Mouse (Mus musculus): ENCODE data around the gene Slc15a4.
A peak's percentile ranks its signal among the peaks of the same experiment; 100 is the strongest.

Slc15a4 gene

GRCm38 (mm10) chr5:127620371-127620770 is 12.3 kb downstream of the Slc15a4 start:
- no peak for DNase-seq (ENCODE audit: low read depth, low spot score)

- DNase-seq (ENCODE audit: low read depth, low spot score), result no peak
Observed at GRCm38 (mm10) chr5:127618834-127619233, 13.9 kb downstream of the Slc15a4 start.

GRCm38 (mm10) chr5:127616884-127617635 is 15.6 kb downstream of the Slc15a4 start:
- peak; percentile 91 for DNase-seq (ENCODE audit: low read depth, low spot score)

- no peak for DNase-seq (ENCODE audit: low read depth, low spot score)
Observed at GRCm38 (mm10) chr5:127616151-127616550, 16.5 kb downstream of the Slc15a4 start.

GRCm38 (mm10) chr5:127615459-127615858 is 17.2 kb downstream of the Slc15a4 start:
- no peak for DNase-seq (ENCODE audit: low read depth, low spot score)

- no peak for DNase-seq (ENCODE audit: low read depth, low spot score)
Observed at GRCm38 (mm10) chr5:127612397-127612796, 20.3 kb downstream of the Slc15a4 start.

GRCm38 (mm10) chr5:127611881-127612280 is 20.8 kb downstream of the Slc15a4 start:
- DNase-seq (ENCODE audit: low read depth, low spot score), result no peak

GRCm38 (mm10) chr5:127610787-127611509 is 21.7 kb downstream of the Slc15a4 start:
- DNase-seq (ENCODE audit: low read depth, low spot score), result no peak

GRCm38 (mm10) chr5:127609191-127609714 is 23.4 kb downstream of the Slc15a4 start:
- DNase-seq (ENCODE audit: low read depth, low spot score), result no peak

- DNase-seq (ENCODE audit: low read depth, low spot score), result no peak
Observed at GRCm38 (mm10) chr5:127607507-127607906, 25.2 kb downstream of the Slc15a4 start.

GRCm38 (mm10) chr5:127602996-127603395 is 29.7 kb downstream of the Slc15a4 start:
- no peak for DNase-seq (ENCODE audit: low read depth, low spot score)

GRCm38 (mm10) chr5:127596862-127597261 is 35.8 kb downstream of the Slc15a4 start:
- no peak for DNase-seq (ENCODE audit: low read depth, low spot score)

- no peak for DNase-seq (ENCODE audit: low read depth, low spot score)
Observed at GRCm38 (mm10) chr5:127595676-127596075, 37.0 kb downstream of the Slc15a4 start.

- no peak for DNase-seq (ENCODE audit: low read depth, low spot score)
Observed at GRCm38 (mm10) chr5:127592854-127593253, 39.8 kb downstream of the Slc15a4 start.

GRCm38 (mm10) chr5:127592406-127592805 is 40.3 kb downstream of the Slc15a4 start:
- no peak for DNase-seq (ENCODE audit: low read depth, low spot score)

- DNase-seq (ENCODE audit: low read depth, low spot score), result no peak
Observed at GRCm38 (mm10) chr5:127587854-127588253, 44.8 kb downstream of the Slc15a4 start.

- no peak for DNase-seq (ENCODE audit: low read depth, low spot score)
Observed at GRCm38 (mm10) chr5:127583658-127584057, 49.0 kb downstream of the Slc15a4 start.

GRCm38 (mm10) chr5:127577419-127577818 is 55.3 kb downstream of the Slc15a4 start:
- DNase-seq (ENCODE audit: low read depth, low spot score), result no peak

- no peak for DNase-seq (ENCODE audit: low read depth, low spot score)
Observed at GRCm38 (mm10) chr5:127567165-127567741, 65.4 kb downstream of the Slc15a4 start.

- DNase-seq (ENCODE audit: low read depth, low spot score), result no peak
Observed at GRCm38 (mm10) chr5:127561086-127561485, 71.6 kb downstream of the Slc15a4 start.

GRCm38 (mm10) chr5:127548136-127548535 is 84.6 kb downstream of the Slc15a4 start:
- DNase-seq (ENCODE audit: low read depth, low spot score), result no peak

- no peak for DNase-seq (ENCODE audit: low read depth, low spot score)
Observed at GRCm38 (mm10) chr5:127546585-127546991, 86.1 kb downstream of the Slc15a4 start.

Data from retina, adult 2 months (tissue).